Mouse (Mus musculus): ENCODE data around the gene Ccdc134. TPM values are rescaled to one million over a fixed set of nuclear protein-coding genes. Genes with fewer than 3 reads are reported as not detected.
A peak's percentile ranks its signal among the peaks of the same experiment; 100 is the strongest.

Gene Ccdc134
- polyA plus RNA-seq, 1 experiment = 16.5 TPM

DNA sequence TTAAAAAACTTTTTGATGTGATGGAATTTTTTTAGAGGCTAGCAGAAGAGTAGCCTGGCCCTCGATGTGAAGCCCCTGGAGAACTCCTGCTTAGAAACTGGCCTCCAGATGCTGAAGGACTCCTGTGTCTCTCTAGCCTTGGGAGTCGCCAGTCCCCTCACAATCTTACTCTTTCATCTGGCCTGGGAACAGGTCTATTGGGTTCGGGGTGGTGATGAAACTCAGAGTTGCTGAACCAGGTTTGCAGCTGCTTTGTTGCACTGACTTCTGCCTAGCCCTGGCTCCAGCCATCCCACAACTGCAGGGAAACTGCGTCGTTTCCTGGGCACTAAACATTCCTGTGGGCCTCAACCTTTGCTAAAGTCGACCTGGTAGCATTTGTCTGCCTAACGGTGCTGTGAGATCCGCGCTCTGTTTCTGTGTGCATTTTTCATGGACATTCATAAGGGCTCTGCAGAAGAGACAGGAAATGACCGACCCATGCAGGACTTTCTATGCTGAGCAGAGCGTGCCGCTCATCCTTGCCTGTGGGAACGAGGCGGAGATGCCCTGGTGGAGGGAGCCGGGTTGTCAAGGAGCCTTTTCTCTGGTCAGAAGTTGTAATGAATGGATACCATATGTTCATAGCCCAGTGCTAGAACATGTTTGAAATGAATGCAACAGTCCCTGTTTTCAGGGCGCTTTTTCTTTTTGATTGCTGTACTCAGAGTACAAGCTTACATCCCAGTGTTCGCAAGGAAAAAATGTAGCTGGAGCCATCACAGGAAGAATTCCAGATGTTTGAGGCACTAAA is 30.7 kb downstream of the Ccdc134 start:
- TF ChIP-seq CTCF (IDR thresholded peaks at IDR 0.05; ENCODE audit: extremely low read depth, insufficient read depth, low read length) = no peak
- no peak for TF ChIP-seq POLR2A (IDR thresholded peaks at IDR 0.05; ENCODE audit: extremely low read depth, insufficient read depth, low read length)
- H3K4me1 ChIP-seq (ENCODE audit: control insufficient read depth, insufficient read depth, low read length) = peaks cover 9% of the 10 kb centered on the region
- H3K4me3 ChIP-seq (ENCODE audit: insufficient read depth, low read length) = no peak overlapping the region
- no peak overlapping the region for H3K27ac ChIP-seq (ENCODE audit: insufficient read depth, low read length)

DNA sequence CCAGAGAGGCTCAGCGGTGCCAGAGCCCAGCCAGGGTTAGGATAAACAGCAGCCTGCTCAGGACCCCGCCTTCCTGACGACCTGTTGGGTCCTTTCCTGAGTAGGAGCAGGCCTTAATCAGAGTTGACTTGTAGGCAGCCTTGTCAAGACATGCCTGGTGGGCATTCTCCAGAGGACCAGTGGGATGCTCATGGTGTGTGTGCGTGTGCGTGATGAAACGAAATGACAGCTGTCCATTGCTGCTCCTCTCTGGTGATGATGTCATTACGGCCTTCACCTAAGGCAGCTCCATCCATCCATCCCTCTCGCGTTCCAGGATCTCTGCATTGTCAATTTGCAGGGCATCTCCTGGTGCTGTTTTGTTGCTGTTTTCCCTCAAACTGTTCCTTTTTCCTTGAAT is 31.7 kb downstream of the Ccdc134 start:
- Histone ChIP-seq H3K4me1 (ENCODE audit: control insufficient read depth, insufficient read depth, low read length) (peaks cover 13% of the 10 kb centered on the region), H3K27ac (ENCODE audit: insufficient read depth, low read length) (no peak overlapping the region), H3K4me3 (ENCODE audit: insufficient read depth, low read length) (no peak overlapping the region)
- no peak for TF ChIP-seq CTCF (IDR thresholded peaks at IDR 0.05; ENCODE audit: extremely low read depth, insufficient read depth, low read length)
- no peak for TF ChIP-seq POLR2A (IDR thresholded peaks at IDR 0.05; ENCODE audit: extremely low read depth, insufficient read depth, low read length)

DNA sequence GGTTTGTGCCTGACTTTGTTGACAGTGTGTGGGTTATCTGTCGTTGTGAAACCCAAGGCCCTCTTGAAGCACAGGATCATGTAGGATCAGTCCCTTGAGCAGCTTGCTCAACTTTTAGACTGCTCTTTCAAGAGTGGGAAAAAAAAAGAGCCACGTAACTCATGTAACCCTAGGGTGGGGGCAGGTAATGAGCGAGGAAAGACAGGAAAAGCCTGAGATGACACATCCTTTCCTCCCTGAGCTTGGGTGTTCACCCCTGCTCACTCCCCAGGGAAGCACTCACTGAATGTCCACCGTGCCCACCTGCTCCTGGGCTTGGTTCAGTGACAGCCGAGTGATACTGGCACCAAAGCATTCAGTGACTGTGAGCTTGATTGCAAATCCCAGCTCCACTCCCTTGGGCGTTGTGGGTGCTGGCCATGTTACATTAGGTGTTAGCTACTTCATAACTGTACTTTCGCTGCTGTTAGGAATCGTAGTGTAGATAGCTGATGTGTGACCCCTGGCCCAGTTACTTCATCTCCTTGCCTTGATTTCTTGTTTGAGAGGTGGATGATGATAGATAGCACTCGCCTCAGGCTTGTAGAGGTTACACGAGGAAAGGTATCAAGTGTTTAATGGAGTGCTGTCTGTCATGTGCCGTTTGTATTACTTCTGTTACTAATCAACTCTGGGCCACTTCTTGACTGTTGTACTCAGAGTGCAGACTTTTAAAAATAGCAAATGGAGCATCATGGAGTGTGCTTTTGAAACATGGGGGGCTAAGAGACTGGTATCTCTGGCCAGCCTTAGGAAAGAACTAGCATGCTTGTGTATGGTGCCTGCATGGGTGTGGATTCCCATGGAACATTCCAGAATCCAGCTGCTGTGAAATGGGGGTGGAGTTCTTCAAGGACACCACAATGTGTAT is 33.3 kb downstream of the Ccdc134 start:
- Histone ChIP-seq H3K27ac (ENCODE audit: insufficient read depth, low read length) (no peak overlapping the region), H3K4me1 (ENCODE audit: control insufficient read depth, insufficient read depth, low read length) (peaks cover 13% of the 10 kb centered on the region), H3K4me3 (ENCODE audit: insufficient read depth, low read length) (no peak overlapping the region)
- TF ChIP-seq CTCF (IDR thresholded peaks at IDR 0.05; ENCODE audit: extremely low read depth, insufficient read depth, low read length) = no peak
- TF ChIP-seq POLR2A (IDR thresholded peaks at IDR 0.05; ENCODE audit: extremely low read depth, insufficient read depth, low read length) = no peak

DNA sequence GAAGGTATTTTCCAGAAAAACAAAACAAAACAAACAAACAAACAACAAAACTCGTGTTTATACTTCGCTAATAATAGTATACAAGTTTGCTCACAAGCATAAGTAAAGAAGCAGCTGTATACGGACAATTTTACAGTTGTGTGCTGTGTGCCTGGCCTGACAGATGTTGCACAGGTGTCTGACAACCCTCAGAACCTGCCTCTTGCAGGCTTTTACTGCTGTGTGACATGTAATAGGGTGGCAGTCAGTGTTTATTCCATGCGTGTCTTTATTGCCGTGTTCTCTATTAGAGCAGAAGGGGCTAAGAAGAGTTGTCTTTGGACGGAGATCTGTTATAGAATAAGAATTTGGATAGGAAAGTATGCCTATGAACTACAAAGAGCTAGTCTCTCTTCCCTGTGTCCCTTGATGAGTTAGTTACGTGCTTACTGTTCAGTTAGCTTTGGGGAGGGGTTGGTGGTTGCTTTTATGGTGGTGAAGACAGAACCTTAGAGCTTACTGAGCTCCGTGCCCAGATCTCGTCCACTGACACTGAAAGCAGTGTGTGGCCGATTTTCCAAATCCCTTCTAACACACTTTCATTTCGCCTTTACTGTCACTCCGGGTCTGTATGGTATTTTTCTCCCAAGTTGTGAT is 34.4 kb downstream of the Ccdc134 start:
- Histone ChIP-seq H3K27ac (ENCODE audit: insufficient read depth, low read length) (no peak overlapping the region), H3K4me1 (ENCODE audit: control insufficient read depth, insufficient read depth, low read length) (peaks cover 15% of the 10 kb centered on the region)

DNA sequence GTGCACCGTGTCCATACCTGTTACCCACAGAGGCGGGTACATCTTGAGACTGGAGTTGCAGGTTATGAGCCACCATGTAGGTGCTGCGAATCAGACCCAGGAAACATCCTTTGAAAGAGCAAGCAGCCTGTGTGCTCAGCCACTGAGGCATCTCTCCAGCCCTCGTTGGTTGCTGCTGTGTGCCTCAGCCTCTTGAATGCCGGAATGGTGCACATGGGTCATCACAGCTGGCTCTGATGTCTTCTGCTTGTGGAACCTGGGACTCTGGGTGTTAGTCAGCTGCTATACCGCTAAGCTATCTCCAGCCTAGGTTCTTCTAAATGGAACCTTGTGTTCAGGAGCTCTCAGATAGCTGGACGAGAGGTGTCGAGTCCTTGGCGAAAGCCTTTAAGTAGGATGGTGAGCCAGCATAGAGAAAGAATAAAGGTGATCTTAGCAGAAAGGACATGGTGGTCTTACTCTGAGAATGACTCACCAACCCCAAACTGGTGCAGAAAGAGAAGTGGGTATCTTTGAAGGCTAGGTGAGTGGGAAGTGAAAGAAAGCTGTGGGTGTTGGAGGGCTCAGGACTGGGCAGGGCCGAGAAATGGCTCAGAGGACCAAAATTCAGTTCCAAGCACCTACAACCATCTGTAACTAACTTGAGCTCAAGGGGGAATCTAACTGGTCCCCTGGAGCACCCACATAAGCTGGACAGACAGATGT is 35.8 kb downstream of the Ccdc134 start:
- no peak overlapping the region for H3K4me3 ChIP-seq (ENCODE audit: insufficient read depth, low read length)
- no peak for TF ChIP-seq CTCF (IDR thresholded peaks at IDR 0.05; ENCODE audit: extremely low read depth, insufficient read depth, low read length)
- no peak for TF ChIP-seq POLR2A (IDR thresholded peaks at IDR 0.05; ENCODE audit: extremely low read depth, insufficient read depth, low read length)
- no peak overlapping the region for H3K27ac ChIP-seq (ENCODE audit: insufficient read depth, low read length)
- H3K4me1 ChIP-seq (ENCODE audit: control insufficient read depth, insufficient read depth, low read length) = peaks cover 13% of the 10 kb centered on the region

More for the DNA sequence above, 34.4 kb downstream of the Ccdc134 start:
- TF ChIP-seq POLR2A (IDR thresholded peaks at IDR 0.05; ENCODE audit: extremely low read depth, insufficient read depth, low read length) (no peak), CTCF (IDR thresholded peaks at IDR 0.05; ENCODE audit: extremely low read depth, insufficient read depth, low read length) (no peak)
- no peak overlapping the region for H3K4me3 ChIP-seq (ENCODE audit: insufficient read depth, low read length)

DNA sequence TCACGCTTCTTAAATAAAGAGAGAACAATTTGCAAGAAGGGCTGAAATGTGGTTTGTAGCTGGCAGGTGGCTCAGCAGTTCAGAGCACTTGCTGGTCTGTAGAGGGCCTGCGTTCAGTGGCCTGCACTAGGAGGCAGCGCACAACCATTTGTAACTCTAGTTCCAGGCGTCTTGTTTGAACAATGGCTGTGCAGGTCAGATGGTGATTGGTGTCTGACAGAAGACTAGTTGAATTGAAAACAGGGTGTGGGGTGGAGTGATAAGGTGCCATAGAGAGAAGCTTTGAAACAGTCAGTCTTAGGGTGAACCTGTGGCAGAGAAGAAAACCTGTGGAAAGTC is 36.3 kb downstream of the Ccdc134 start:
- peaks cover 12% of the 10 kb centered on the region for H3K4me1 ChIP-seq (ENCODE audit: control insufficient read depth, insufficient read depth, low read length)
- no peak overlapping the region for H3K27ac ChIP-seq (ENCODE audit: insufficient read depth, low read length)

DNA sequence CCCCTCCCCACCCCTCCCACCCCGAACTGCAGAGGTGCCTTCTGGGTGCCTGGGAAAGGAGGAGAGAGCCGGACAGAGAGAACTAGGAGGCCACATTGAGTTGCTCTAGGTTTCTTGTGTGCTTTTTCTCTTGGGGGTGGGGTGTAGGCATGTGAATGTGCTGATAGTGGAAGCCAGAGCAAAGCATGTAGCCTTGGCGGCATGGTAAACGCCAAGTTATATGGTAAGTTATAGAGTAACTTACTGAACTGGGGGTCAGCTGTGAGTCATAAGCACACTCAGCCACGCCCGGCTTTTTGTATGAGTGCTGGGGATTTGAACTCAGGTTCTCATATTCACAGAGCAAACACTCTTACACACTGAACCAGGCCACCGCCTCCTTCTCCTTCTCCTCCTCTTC is 36.8 kb downstream of the Ccdc134 start:
- Histone ChIP-seq H3K4me3 (ENCODE audit: insufficient read depth, low read length) (no peak overlapping the region), H3K27ac (ENCODE audit: insufficient read depth, low read length) (no peak overlapping the region), H3K4me1 (ENCODE audit: control insufficient read depth, insufficient read depth, low read length) (peaks cover 10% of the 10 kb centered on the region)
- no peak for TF ChIP-seq POLR2A (IDR thresholded peaks at IDR 0.05; ENCODE audit: extremely low read depth, insufficient read depth, low read length)
- TF ChIP-seq CTCF (IDR thresholded peaks at IDR 0.05; ENCODE audit: extremely low read depth, insufficient read depth, low read length) = no peak

More for the DNA sequence above, 36.3 kb downstream of the Ccdc134 start:
- H3K4me3 ChIP-seq (ENCODE audit: insufficient read depth, low read length) = no peak overlapping the region
- TF ChIP-seq POLR2A (IDR thresholded peaks at IDR 0.05; ENCODE audit: extremely low read depth, insufficient read depth, low read length) = no peak
- no peak for TF ChIP-seq CTCF (IDR thresholded peaks at IDR 0.05; ENCODE audit: extremely low read depth, insufficient read depth, low read length)

DNA sequence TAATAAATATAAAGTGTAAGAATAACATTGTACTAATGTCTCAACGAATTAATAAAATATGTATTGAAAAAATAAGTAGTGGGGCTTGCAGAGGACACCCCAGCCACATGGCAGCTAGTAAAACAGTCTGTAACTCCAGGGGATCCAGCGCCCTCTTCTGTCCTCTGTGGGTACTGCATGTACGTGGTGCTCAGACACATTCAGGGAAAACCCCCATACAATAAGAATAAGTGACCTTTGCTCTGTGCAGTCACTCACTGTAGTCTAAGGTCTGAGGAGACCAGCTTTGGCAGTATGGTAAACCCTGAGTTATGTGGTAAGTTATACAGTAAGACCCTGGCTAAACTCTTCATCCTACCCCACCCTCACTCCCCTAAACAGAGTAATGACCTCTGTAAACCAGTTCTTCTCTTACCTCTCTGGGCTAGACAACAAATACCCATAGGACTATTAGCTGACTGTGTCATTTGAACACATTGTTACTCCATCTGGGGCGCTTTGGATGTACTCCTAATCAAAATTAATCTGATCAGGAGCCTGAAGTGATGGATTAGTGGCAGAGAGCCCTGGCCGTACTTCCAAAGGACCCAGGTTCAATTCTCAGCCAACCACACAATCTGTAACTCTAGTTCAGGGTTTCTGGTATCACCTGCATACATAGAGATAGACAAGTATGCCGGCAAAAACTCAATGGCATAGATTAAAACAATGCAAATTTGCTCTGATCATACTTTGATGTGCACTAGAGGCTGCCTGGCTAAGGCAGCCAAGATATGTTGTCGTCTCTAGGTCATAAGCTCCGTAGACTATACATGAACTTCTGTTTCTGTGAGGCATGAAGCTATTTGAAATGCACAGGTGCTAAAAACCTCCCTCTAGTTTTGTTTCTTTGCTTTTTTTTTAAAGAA is 37.9 kb downstream of the Ccdc134 start:
- Histone ChIP-seq H3K27ac (ENCODE audit: insufficient read depth, low read length) (no peak overlapping the region), H3K4me1 (ENCODE audit: control insufficient read depth, insufficient read depth, low read length) (peaks cover 9% of the 10 kb centered on the region), H3K4me3 (ENCODE audit: insufficient read depth, low read length) (no peak overlapping the region)
- TF ChIP-seq POLR2A (IDR thresholded peaks at IDR 0.05; ENCODE audit: extremely low read depth, insufficient read depth, low read length) (no peak), CTCF (IDR thresholded peaks at IDR 0.05; ENCODE audit: extremely low read depth, insufficient read depth, low read length) (peak; percentile 90)

Measured in cortical plate, adult 2 months (tissue).